ENCODE assay signal across 40 mouse cellular contexts in genomic region chr5:135329471-135329870, GRCm38 (mm10). TPM values are rescaled to one million over a fixed set of nuclear protein-coding genes. Genes with fewer than 3 reads are reported as not detected.
"Had no signal": no experiment of that assay in that cellular context is flagged by ENCODE, and none has a peak within 500 bp of the region (broad histone marks: within the 10 kb centered on the region; RNA-seq: fewer than 3 reads in every experiment).

No protein-coding gene starts in this region.

- H3K4me1 ChIP-seq: hindbrain, embryonic 12.5 days; intestine, embryonic 15.5 days; kidney, embryonic 15.5 days had no signal

- H3K27ac ChIP-seq: gastrocnemius, adult 2 months; heart, embryonic 13.5 days; heart, embryonic 15.5 days; hindbrain, embryonic 10.5 days; hindbrain, embryonic 12.5 days; hindbrain, embryonic 14.5 days; intestine, embryonic 15.5 days; kidney, embryonic 15.5 days; kidney, postnatal 0 days; limb, embryonic 12.5 days had no signal

- H3K4me2 ChIP-seq: heart, embryonic 11.5 days; heart, embryonic 13.5 days; heart, embryonic 15.5 days; hindbrain, embryonic 12.5 days; hindbrain, embryonic 14.5 days; intestine, embryonic 15.5 days; kidney, embryonic 15.5 days; limb, embryonic 12.5 days had no signal

- H3K9ac ChIP-seq: heart, embryonic 13.5 days; heart, embryonic 15.5 days; hindbrain, embryonic 12.5 days; hindbrain, embryonic 14.5 days; intestine, embryonic 15.5 days; kidney, embryonic 15.5 days; limb, embryonic 12.5 days had no signal

- ATAC-seq: forebrain, embryonic 16.5 days; hindbrain, embryonic 16.5 days; inflammation-experienced regulatory T-cells, adult 6 months; intestine, embryonic 15.5 days; intestine, postnatal 0 days had no signal

- H3K36me3 ChIP-seq: heart, embryonic 13.5 days; heart, embryonic 15.5 days; hindbrain, embryonic 10.5 days; hindbrain, embryonic 12.5 days; intestine, embryonic 15.5 days; kidney, embryonic 15.5 days; limb, embryonic 12.5 days had no signal

- H3K9me3 ChIP-seq: heart, embryonic 13.5 days; heart, embryonic 15.5 days; hindbrain, embryonic 10.5 days; hindbrain, embryonic 12.5 days; intestine, embryonic 15.5 days; kidney, embryonic 15.5 days; limb, embryonic 12.5 days had no signal

- H3K4me3 ChIP-seq: gastrocnemius, adult 2 months; heart, embryonic 13.5 days; heart, embryonic 15.5 days; hindbrain, embryonic 10.5 days; hindbrain, embryonic 12.5 days; intestine, embryonic 15.5 days; kidney, embryonic 15.5 days; limb, embryonic 12.5 days had no signal

- DNase-seq: gastrocnemius, adult 2 months; gastrocnemius, postnatal 10 days; gastrocnemius, postnatal 25 days; heart, postnatal 14 days; heart, postnatal 36 days; kidney, adult 18-20 months; kidney, adult 8-10 months; kidney, postnatal 14 days; kidney, postnatal 36 days; layer of hippocampus, adult 9-11 months; layer of hippocampus, postnatal 36 days; left cerebral cortex, postnatal 4 days had no signal

- H3K27me3 ChIP-seq: heart, embryonic 13.5 days; heart, embryonic 15.5 days; hindbrain, embryonic 12.5 days; intestine, embryonic 15.5 days; kidney, embryonic 15.5 days had no signal

RNA-seq across cellular contexts. Expression of gene Fkbp6, which starts 20.4 kb away (rescaled TPM):
- total RNA-seq: gastrocnemius, adult 2 months; gastrocnemius, postnatal 10 days; gastrocnemius, postnatal 25 days; layer of hippocampus, postnatal 14 days; layer of hippocampus, postnatal 36 days; left cerebral cortex, adult 18-20 months; liver, adult 2 months had no signal
- polyA plus RNA-seq: forebrain, embryonic 16.5 days; heart, embryonic 15.5 days; heart, postnatal 0 days; hindbrain, embryonic 12.5 days; inflammation-experienced regulatory T-cells, adult 6 months; kidney, embryonic 15.5 days; kidney, postnatal 0 days; large intestine, adult 2 months; liver, adult 2 months had no signal

RNA-seq across cellular contexts. Expression of gene Trim50, which starts 23.6 kb away (rescaled TPM):
- total RNA-seq: gastrocnemius, adult 2 months; gastrocnemius, postnatal 10 days; gastrocnemius, postnatal 25 days; gastrocnemius, postnatal 4 days; granulocyte monocyte progenitor cell, adult 5-6 weeks; heart, postnatal 14 days; heart, postnatal 36 days; layer of hippocampus, adult 18-20 months; layer of hippocampus, adult 8-10 months; layer of hippocampus, postnatal 14 days; layer of hippocampus, postnatal 36 days; left cerebral cortex, adult 18-20 months; left cerebral cortex, adult 8-10 months; left cerebral cortex, postnatal 10 days; left cerebral cortex, postnatal 25 days; left cerebral cortex, postnatal 4 days; liver, adult 2 months had no signal
- polyA plus RNA-seq: forebrain, embryonic 16.5 days; frontal cortex, adult 2 months; heart, embryonic 11.5 days; heart, embryonic 13.5 days; heart, embryonic 15.5 days; heart, postnatal 0 days; hindbrain, embryonic 12.5 days; hindbrain, embryonic 14.5 days; hindbrain, embryonic 16.5 days; inflammation-experienced regulatory T-cells, adult 6 months; kidney, embryonic 15.5 days; kidney, postnatal 0 days; large intestine, adult 2 months; limb, embryonic 12.5 days; limb, embryonic 14.5 days; liver, adult 2 months had no signal
